Mouse (Mus musculus): ENCODE data around the gene Sord. TPM values are rescaled to one million over a fixed set of nuclear protein-coding genes. Genes with fewer than 3 reads are reported as not detected.

Sord gene
- polyA plus RNA-seq, 1 experiment: 23.0 TPM

DNA sequence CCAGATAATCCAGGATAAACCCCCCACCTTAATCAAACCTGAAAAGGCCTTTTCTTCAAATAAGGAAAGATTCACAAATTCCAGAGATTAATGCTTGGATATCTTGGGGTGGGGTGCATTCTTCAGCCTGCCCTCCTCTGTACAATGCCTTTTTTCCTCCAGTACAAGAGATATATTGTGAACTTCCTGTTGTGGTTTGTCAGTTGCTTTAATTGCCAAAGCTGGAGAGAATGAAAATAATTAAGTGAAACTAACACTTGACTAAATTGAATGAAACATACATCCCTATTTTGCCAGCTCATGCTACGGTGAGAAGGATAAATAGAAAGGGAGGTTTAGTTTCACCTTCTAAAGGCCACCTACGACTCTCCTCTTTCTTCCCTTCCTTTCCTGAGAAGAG, 16.3 kb upstream of the Sord start:
- no peaks in the 10 kb centered on the region for H3K27me3 ChIP-seq (ENCODE audit: control insufficient read depth, insufficient read depth, insufficient read length)
- no peaks in the 10 kb centered on the region for H3K79me3 ChIP-seq (ENCODE audit: low read depth)
- no peaks in the 10 kb centered on the region for H3K79me2 ChIP-seq (ENCODE audit: control insufficient read depth, insufficient read depth)
- no peaks in the 10 kb centered on the region for H3K36me3 ChIP-seq (ENCODE audit: control insufficient read depth, insufficient read depth)
- TF ChIP-seq FOSL1 (IDR thresholded peaks at IDR 0.05; ENCODE audit: insufficient read depth, low read length, poor library complexity, severe bottlenecking) (no peak), MYOG (IDR thresholded peaks at IDR 0.05; ENCODE audit: control insufficient read depth, extremely low read depth, insufficient read length) (no peak), CEBPB (IDR thresholded peaks at IDR 0.05; ENCODE audit: low read depth) (no peak), MYOD1 (IDR thresholded peaks at IDR 0.05; ENCODE audit: control insufficient read depth, insufficient read length, low read depth) (no peak), MAX (IDR thresholded peaks at IDR 0.05) (no peak), USF1 (IDR thresholded peaks at IDR 0.05; ENCODE audit: low read depth) (no peak), CTCF (IDR thresholded peaks at IDR 0.05; ENCODE audit: control insufficient read depth, insufficient read depth, insufficient read length) (no peak)
- no peak overlapping the region for H3K4me3 ChIP-seq (ENCODE audit: insufficient read depth, poor library complexity, severe bottlenecking)
- H3ac ChIP-seq (ENCODE audit: control insufficient read depth, insufficient read length, low read depth): no peak overlapping the region

DNA sequence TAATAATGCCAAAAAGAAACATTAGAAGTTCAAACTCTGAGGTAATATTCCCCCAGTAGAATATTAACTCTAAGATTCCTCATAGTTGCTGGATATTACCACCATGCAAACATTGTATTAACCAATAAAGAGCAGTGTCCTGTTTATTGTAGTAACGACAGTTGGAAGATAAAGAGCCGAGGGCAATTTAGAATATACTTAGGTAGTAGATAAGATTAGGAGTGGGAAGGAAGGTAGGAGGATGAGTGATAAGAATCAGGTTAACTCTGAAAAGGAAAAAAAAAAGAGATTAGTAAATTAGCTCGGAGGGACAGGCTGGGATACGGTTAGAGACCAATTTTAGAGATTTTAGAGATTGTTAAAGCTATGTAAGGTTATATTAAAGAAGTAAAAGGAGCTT, 13.2 kb upstream of the Sord start:
- Histone ChIP-seq H3K36me3 (ENCODE audit: control insufficient read depth, insufficient read depth) (no peaks in the 10 kb centered on the region), H3K79me3 (ENCODE audit: low read depth) (no peaks in the 10 kb centered on the region), H3ac (ENCODE audit: control insufficient read depth, insufficient read length, low read depth) (no peak overlapping the region), H3K79me2 (ENCODE audit: control insufficient read depth, insufficient read depth) (no peaks in the 10 kb centered on the region), H3K4me3 (ENCODE audit: insufficient read depth, poor library complexity, severe bottlenecking) (no peak overlapping the region), H3K27me3 (ENCODE audit: control insufficient read depth, insufficient read depth, insufficient read length) (no peaks in the 10 kb centered on the region)
- TF ChIP-seq CTCF (IDR thresholded peaks at IDR 0.05; ENCODE audit: control insufficient read depth, insufficient read depth, insufficient read length): no peak
- TF ChIP-seq USF1 (IDR thresholded peaks at IDR 0.05; ENCODE audit: low read depth): no peak
- TF ChIP-seq MYOG (IDR thresholded peaks at IDR 0.05; ENCODE audit: control insufficient read depth, extremely low read depth, insufficient read length): no peak
- no peak for TF ChIP-seq MYOD1 (IDR thresholded peaks at IDR 0.05; ENCODE audit: control insufficient read depth, insufficient read length, low read depth)
- TF ChIP-seq CEBPB (IDR thresholded peaks at IDR 0.05; ENCODE audit: low read depth): no peak
- TF ChIP-seq FOSL1 (IDR thresholded peaks at IDR 0.05; ENCODE audit: insufficient read depth, low read length, poor library complexity, severe bottlenecking): no peak
- TF ChIP-seq MAX (IDR thresholded peaks at IDR 0.05): no peak

DNA sequence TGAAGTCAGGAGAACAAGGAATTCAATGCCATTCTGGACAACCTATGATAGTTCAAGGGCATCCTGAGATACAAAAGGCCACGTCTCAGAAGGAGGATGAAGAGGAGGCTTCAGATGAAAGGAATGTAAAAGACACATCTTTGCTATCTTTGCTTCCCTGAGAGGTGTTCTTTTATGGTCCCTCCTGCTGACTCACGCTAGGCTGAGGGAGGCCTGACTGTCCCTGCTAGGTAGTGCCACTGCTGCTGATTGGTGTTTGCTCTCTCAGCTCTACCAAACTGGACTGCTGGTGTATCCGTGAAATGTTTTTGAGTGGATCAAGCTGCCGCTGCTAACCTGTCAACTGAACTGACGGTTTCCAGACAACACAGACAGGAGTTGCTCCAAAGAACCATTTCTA, 12.8 kb upstream of the Sord start:
- Histone ChIP-seq H3K36me3 (ENCODE audit: control insufficient read depth, insufficient read depth) (no peaks in the 10 kb centered on the region), H3K27me3 (ENCODE audit: control insufficient read depth, insufficient read depth, insufficient read length) (no peaks in the 10 kb centered on the region), H3K79me2 (ENCODE audit: control insufficient read depth, insufficient read depth) (no peaks in the 10 kb centered on the region), H3K4me3 (ENCODE audit: insufficient read depth, poor library complexity, severe bottlenecking) (no peak overlapping the region), H3ac (ENCODE audit: control insufficient read depth, insufficient read length, low read depth) (no peak overlapping the region), H3K79me3 (ENCODE audit: low read depth) (no peaks in the 10 kb centered on the region)
- TF ChIP-seq CTCF (IDR thresholded peaks at IDR 0.05; ENCODE audit: control insufficient read depth, insufficient read depth, insufficient read length): no peak
- no peak for TF ChIP-seq MYOD1 (IDR thresholded peaks at IDR 0.05; ENCODE audit: control insufficient read depth, insufficient read length, low read depth)
- TF ChIP-seq USF1 (IDR thresholded peaks at IDR 0.05; ENCODE audit: low read depth): no peak
- TF ChIP-seq MAX (IDR thresholded peaks at IDR 0.05): no peak
- TF ChIP-seq MYOG (IDR thresholded peaks at IDR 0.05; ENCODE audit: control insufficient read depth, extremely low read depth, insufficient read length): no peak
- no peak for TF ChIP-seq FOSL1 (IDR thresholded peaks at IDR 0.05; ENCODE audit: insufficient read depth, low read length, poor library complexity, severe bottlenecking)
- TF ChIP-seq CEBPB (IDR thresholded peaks at IDR 0.05; ENCODE audit: low read depth): no peak

DNA sequence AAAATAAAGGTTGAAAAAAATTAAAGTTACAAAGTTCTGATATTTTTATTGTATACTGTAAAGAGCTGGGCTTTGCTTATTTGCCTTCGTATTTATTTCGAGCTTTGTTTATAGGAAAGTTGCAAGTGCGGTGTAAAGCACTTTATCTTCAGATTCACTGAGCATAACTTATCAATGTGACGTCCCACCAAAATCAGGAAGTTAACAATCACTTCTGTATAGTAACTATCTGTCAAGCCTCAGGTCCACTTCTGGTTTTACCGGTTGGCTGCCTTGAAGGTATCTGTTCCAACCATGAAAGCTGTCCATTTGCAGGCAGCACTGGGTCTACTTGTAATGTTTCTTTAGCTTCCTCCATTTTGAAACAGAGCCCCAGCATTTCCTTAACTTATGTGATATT, 12.3 kb upstream of the Sord start:
- no peak overlapping the region for H3K4me3 ChIP-seq (ENCODE audit: insufficient read depth, poor library complexity, severe bottlenecking)
- no peak overlapping the region for H3ac ChIP-seq (ENCODE audit: control insufficient read depth, insufficient read length, low read depth)
- no peak for TF ChIP-seq CTCF (IDR thresholded peaks at IDR 0.05; ENCODE audit: control insufficient read depth, insufficient read depth, insufficient read length)
- TF ChIP-seq MYOG (IDR thresholded peaks at IDR 0.05; ENCODE audit: control insufficient read depth, extremely low read depth, insufficient read length): no peak
- no peak for TF ChIP-seq MAX (IDR thresholded peaks at IDR 0.05)
- TF ChIP-seq CEBPB (IDR thresholded peaks at IDR 0.05; ENCODE audit: low read depth): no peak
- no peak for TF ChIP-seq USF1 (IDR thresholded peaks at IDR 0.05; ENCODE audit: low read depth)
- TF ChIP-seq MYOD1 (IDR thresholded peaks at IDR 0.05; ENCODE audit: control insufficient read depth, insufficient read length, low read depth): no peak
- TF ChIP-seq FOSL1 (IDR thresholded peaks at IDR 0.05; ENCODE audit: insufficient read depth, low read length, poor library complexity, severe bottlenecking): no peak
- no peaks in the 10 kb centered on the region for H3K79me3 ChIP-seq (ENCODE audit: low read depth)
- H3K27me3 ChIP-seq (ENCODE audit: control insufficient read depth, insufficient read depth, insufficient read length): no peaks in the 10 kb centered on the region
- H3K36me3 ChIP-seq (ENCODE audit: control insufficient read depth, insufficient read depth): no peaks in the 10 kb centered on the region
- no peaks in the 10 kb centered on the region for H3K79me2 ChIP-seq (ENCODE audit: control insufficient read depth, insufficient read depth)

DNA sequence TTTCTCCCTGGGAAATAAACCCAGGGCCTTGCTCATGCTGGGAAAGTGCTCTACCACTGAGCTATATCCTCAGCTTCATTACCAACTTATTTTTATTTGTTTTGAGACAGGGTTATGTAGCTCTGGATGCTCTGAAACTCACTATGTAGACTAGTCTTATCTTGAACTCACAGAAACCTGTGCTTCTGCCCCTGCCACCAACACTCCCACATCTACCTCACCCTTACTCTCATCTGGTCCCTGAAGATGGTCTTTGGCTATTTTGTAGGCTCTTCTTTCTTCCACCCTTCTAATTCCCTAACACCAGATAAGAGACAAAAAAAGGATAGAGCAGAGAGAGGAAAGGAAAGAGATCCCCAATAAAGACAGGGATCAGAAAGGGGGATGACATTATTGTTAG, 10.9 kb upstream of the Sord start:
- no peak overlapping the region for H3K4me3 ChIP-seq (ENCODE audit: insufficient read depth, poor library complexity, severe bottlenecking)
- no peaks in the 10 kb centered on the region for H3K36me3 ChIP-seq (ENCODE audit: control insufficient read depth, insufficient read depth)
- no peak for TF ChIP-seq MYOG (IDR thresholded peaks at IDR 0.05; ENCODE audit: control insufficient read depth, extremely low read depth, insufficient read length)
- no peak for TF ChIP-seq MYOD1 (IDR thresholded peaks at IDR 0.05; ENCODE audit: control insufficient read depth, insufficient read length, low read depth)
- TF ChIP-seq FOSL1 (IDR thresholded peaks at IDR 0.05; ENCODE audit: insufficient read depth, low read length, poor library complexity, severe bottlenecking): no peak
- no peak for TF ChIP-seq USF1 (IDR thresholded peaks at IDR 0.05; ENCODE audit: low read depth)
- no peak for TF ChIP-seq CEBPB (IDR thresholded peaks at IDR 0.05; ENCODE audit: low read depth)
- TF ChIP-seq CTCF (IDR thresholded peaks at IDR 0.05; ENCODE audit: control insufficient read depth, insufficient read depth, insufficient read length): no peak
- no peak for TF ChIP-seq MAX (IDR thresholded peaks at IDR 0.05)
- H3K79me3 ChIP-seq (ENCODE audit: low read depth): no peaks in the 10 kb centered on the region
- no peaks in the 10 kb centered on the region for H3K27me3 ChIP-seq (ENCODE audit: control insufficient read depth, insufficient read depth, insufficient read length)
- H3K79me2 ChIP-seq (ENCODE audit: control insufficient read depth, insufficient read depth): no peaks in the 10 kb centered on the region
- no peak overlapping the region for H3ac ChIP-seq (ENCODE audit: control insufficient read depth, insufficient read length, low read depth)

DNA sequence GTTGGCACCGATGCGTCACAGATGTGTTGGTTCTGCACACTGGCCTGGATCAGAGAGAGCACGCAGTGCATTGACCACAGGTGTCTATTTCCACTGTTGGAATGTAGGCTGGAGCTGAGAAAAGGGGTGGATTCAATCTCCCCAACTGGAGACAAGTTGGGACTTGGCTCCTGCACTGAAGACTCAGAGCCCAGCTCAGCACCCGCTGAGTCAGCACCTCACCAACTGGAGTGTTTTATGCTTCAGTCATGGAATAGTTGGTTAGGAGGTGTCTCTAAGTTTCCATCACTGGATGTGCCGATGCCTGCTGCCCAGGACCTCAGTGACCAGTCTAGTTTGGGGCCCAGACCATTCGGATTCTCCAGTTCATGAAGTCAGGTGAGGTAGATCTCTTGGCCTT, 4.2 kb upstream of the Sord start:
- Histone ChIP-seq H3K79me2 (ENCODE audit: control insufficient read depth, insufficient read depth) (no peaks in the 10 kb centered on the region), H3ac (ENCODE audit: control insufficient read depth, insufficient read length, low read depth) (no peak overlapping the region), H3K79me3 (ENCODE audit: low read depth) (no peaks in the 10 kb centered on the region), H3K4me3 (ENCODE audit: insufficient read depth, poor library complexity, severe bottlenecking) (no peak overlapping the region), H3K36me3 (ENCODE audit: control insufficient read depth, insufficient read depth) (no peaks in the 10 kb centered on the region), H3K27me3 (ENCODE audit: control insufficient read depth, insufficient read depth, insufficient read length) (no peaks in the 10 kb centered on the region)
- no peak for TF ChIP-seq FOSL1 (IDR thresholded peaks at IDR 0.05; ENCODE audit: insufficient read depth, low read length, poor library complexity, severe bottlenecking)
- TF ChIP-seq CTCF (IDR thresholded peaks at IDR 0.05; ENCODE audit: control insufficient read depth, insufficient read depth, insufficient read length): no peak
- no peak for TF ChIP-seq CEBPB (IDR thresholded peaks at IDR 0.05; ENCODE audit: low read depth)
- no peak for TF ChIP-seq USF1 (IDR thresholded peaks at IDR 0.05; ENCODE audit: low read depth)
- TF ChIP-seq MYOG (IDR thresholded peaks at IDR 0.05; ENCODE audit: control insufficient read depth, extremely low read depth, insufficient read length): no peak
- TF ChIP-seq MYOD1 (IDR thresholded peaks at IDR 0.05; ENCODE audit: control insufficient read depth, insufficient read length, low read depth): no peak
- no peak for TF ChIP-seq MAX (IDR thresholded peaks at IDR 0.05)
